Mouse (Mus musculus) heart, postnatal 0 days (tissue): ENCODE data around the gene Ccdc57. TPM values are rescaled to one million over a fixed set of nuclear protein-coding genes. Genes with fewer than 3 reads are reported as not detected.

Experiments used
- ATAC-seq: fragments of 200-750 bp; cut with Nextera tagmentation; 2 replicates; pipeline ENCODE4 v1.8.0; 2017; ENCODE audit warnings: low read depth, moderate number of reproducible peaks, moderate library complexity; ENCODE audit not compliant: insufficient read depth
- DNase-seq: peaks from one replicate; pipeline ENCODE4 v3.0.0-alpha.2; 2016; ENCODE audit warnings: low spot score
- H3K27ac ChIP-seq: fragments of 300-500 bp; sonication (generic); 2 replicates; pipeline ENCODE4 v1.5.1; 2014; ENCODE audit warnings: low read depth, mild to moderate bottlenecking
- H3K27me3 ChIP-seq: fragments of 300-500 bp; sonication (generic); 2 replicates; pipeline ENCODE4 v1.6.1; 2014; ENCODE audit warnings: low read length, mixed read lengths; ENCODE audit not compliant: control insufficient read depth, insufficient read depth
- H3K36me3 ChIP-seq: fragments of 300-500 bp; sonication (generic); replicated peaks from 2 replicates; pipeline ENCODE4 v1.6.1; 2014; ENCODE audit warnings: low read length, mixed read lengths; ENCODE audit not compliant: control insufficient read depth, insufficient read depth
- H3K4me1 ChIP-seq: fragments of 300-500 bp; sonication (generic); 2 replicates; pipeline ENCODE4 v1.6.1; 2014; ENCODE audit warnings: antibody characterized with exemption; ENCODE audit not compliant: control insufficient read depth, insufficient read depth
- H3K4me2 ChIP-seq: fragments of 300-500 bp; sonication (generic); 2 replicates; pipeline ENCODE4 v1.6.1; 2014; ENCODE audit warnings: low read depth, mild to moderate bottlenecking, low read length, moderate library complexity
- H3K4me3 ChIP-seq: fragments of 300-500 bp; sonication (generic); 2 replicates; pipeline ENCODE4 v1.5.1; 2014; ENCODE audit warnings: low read depth, low read length
- H3K9ac ChIP-seq: fragments of 300-500 bp; sonication (generic); replicated peaks from 2 replicates; pipeline ENCODE4 v1.6.1; 2014; ENCODE audit warnings: low read depth, low read length, mixed read lengths
- H3K9me3 ChIP-seq: fragments of 300-500 bp; sonication (generic); replicated peaks from 2 replicates; pipeline ENCODE4 v1.6.1; 2016; ENCODE audit warnings: low read length; ENCODE audit not compliant: control insufficient read depth
- CTCF ChIP-seq: IDR thresholded peaks from 2 replicates; pipeline ENCODE4 v1.5.1; 2016; ENCODE audit warnings: antibody characterized with exemption, control low read depth, low read depth
- EP300 ChIP-seq: IDR thresholded peaks from 2 replicates; pipeline ENCODE4 v1.6.1; 2016; ENCODE audit warnings: antibody characterized with exemption, low read depth
- WGBS: fragments of 180-500 bp; shearing (Covaris S2); extraction: QIAGEN DNeasy Blood & Tissue Kit; methylation state at CpG from one replicate; pipeline ENCODE4 v1.1.7; 2014; 5-methylcytosine and 5-hydroxymethylcytosine counted together
- polyA plus RNA-seq: library from polyadenylated mRNA; unstranded; fragments of >200 nt; fragmentation: Nextera tagmentation; extraction: Ambion mirVana; gene quantifications from 2 replicates; pipeline ENCODE4 v1.2.1, GENCODE M21; 2015
- total RNA-seq: library from RNA; depleted of rRNA; stranded (reverse); fragments of >200 nt; gene quantifications from 2 replicates; pipeline ENCODE4 v1.2.3, GENCODE M21; 2014; ENCODE audit warnings: low replicate concordance

Ccdc57 gene
- total and polyA plus RNA-seq, 2 experiments from 2014 or later, result 1.5 to 1.6 TPM

GRCm38 (mm10) chr11:120852083-120852935 lies 80.4 kb downstream of the Ccdc57 start:
- DNase-seq (peak; percentile 42), ATAC-seq (no peak)
- Histone ChIP-seq H3K4me3 (no peak overlapping the region), H3K36me3 (no peaks in the 10 kb centered on the region), H3K27ac (no peak overlapping the region), H3K9me3 (no peaks in the 10 kb centered on the region), H3K4me1 (peaks cover 19% of the 10 kb centered on the region), H3K9ac (no peak overlapping the region), H3K27me3 (no peaks in the 10 kb centered on the region), H3K4me2 (no peak overlapping the region)
- no peak for TF ChIP-seq EP300
- 40% methylated on average over 11 of the region's 11 CpGs for WGBS

GRCm38 (mm10) chr11:120851582-120851981 lies 81.1 kb downstream of the Ccdc57 start:
- Histone ChIP-seq H3K4me3 (no peak overlapping the region), H3K27me3 (no peaks in the 10 kb centered on the region), H3K9ac (no peak overlapping the region), H3K36me3 (no peaks in the 10 kb centered on the region), H3K27ac (no peak overlapping the region), H3K4me1 (peaks cover 19% of the 10 kb centered on the region), H3K9me3 (no peaks in the 10 kb centered on the region), H3K4me2 (no peak overlapping the region)
- TF ChIP-seq CTCF, result no peak
- no peak for DNase-seq
- ATAC-seq, result no peak
- 69% methylated on average over 2 of the region's 2 CpGs for WGBS

GRCm38 (mm10) chr11:120851132-120851531 lies 81.5 kb downstream of the Ccdc57 start:
- Histone ChIP-seq H3K4me2 (no peak overlapping the region), H3K4me3 (no peak overlapping the region), H3K4me1 (peaks cover 19% of the 10 kb centered on the region), H3K9me3 (no peaks in the 10 kb centered on the region), H3K27me3 (no peaks in the 10 kb centered on the region), H3K9ac (no peak overlapping the region), H3K36me3 (no peaks in the 10 kb centered on the region), H3K27ac (no peak overlapping the region)
- TF ChIP-seq EP300 (no peak), CTCF (no peak)
- no peak for DNase-seq
- ATAC-seq, result no peak
- 72% methylated on average over 1 of the region's 1 CpGs for WGBS

GRCm38 (mm10) chr11:120850331-120851030 lies 82.2 kb downstream of the Ccdc57 start:
- Histone ChIP-seq H3K9ac (no peak overlapping the region), H3K27me3 (no peaks in the 10 kb centered on the region), H3K4me2 (no peak overlapping the region), H3K27ac (no peak overlapping the region), H3K9me3 (no peaks in the 10 kb centered on the region), H3K4me3 (no peak overlapping the region), H3K4me1 (peaks cover 19% of the 10 kb centered on the region), H3K36me3 (no peaks in the 10 kb centered on the region)
- DNase-seq (no peak), ATAC-seq (no peak)
- WGBS, result 63% methylated on average over 2 of the region's 2 CpGs
- TF ChIP-seq EP300 (no peak), CTCF (no peak)

GRCm38 (mm10) chr11:120846725-120847475 lies 85.8 kb downstream of the Ccdc57 start:
- H3K27ac ChIP-seq, result no peak overlapping the region
- no peak for TF ChIP-seq EP300
- no peak for TF ChIP-seq CTCF
- no peaks in the 10 kb centered on the region for H3K27me3 ChIP-seq
- H3K9ac ChIP-seq, result no peak overlapping the region
- no peaks in the 10 kb centered on the region for H3K9me3 ChIP-seq
- 89% methylated on average over 9 of the region's 9 CpGs for WGBS
- H3K4me1 ChIP-seq, result peaks cover 9% of the 10 kb centered on the region
- no peak for DNase-seq
- H3K36me3 ChIP-seq, result no peaks in the 10 kb centered on the region
- no peak overlapping the region for H3K4me3 ChIP-seq
- no peak overlapping the region for H3K4me2 ChIP-seq
- no peak for ATAC-seq
